Mouse (Mus musculus): Measurements from ENCODE around the gene Washc2. TPM values are rescaled to one million over a fixed set of nuclear protein-coding genes. Genes with fewer than 3 reads are reported as not detected.

The Washc2 gene
- polyA plus RNA-seq, 1 experiment from 2014 or later: 52.7 TPM

Other genes with a start within 250 kb of the Washc2 start
- gene Plxnd1, start 213.0 kb upstream of the Washc2 start, polyA plus RNA-seq (2016; fragmentation: Nextera tagmentation; extraction: Ambion mirVana): 27.9 and 30.9 TPM in 2 replicates
- gene Tmcc1, start 14.6 kb upstream of the Washc2 start, polyA plus RNA-seq (2016; fragmentation: Nextera tagmentation; extraction: Ambion mirVana): 13.9 and 14.3 TPM in 2 replicates
- 4.7 and 6.3 TPM in 2 replicates for gene Zfand4, start 56.2 kb downstream of the Washc2 start, polyA plus RNA-seq (2016; fragmentation: Nextera tagmentation; extraction: Ambion mirVana)
- 19.6 and 21.5 TPM in 2 replicates for gene March8, start 130.0 kb downstream of the Washc2 start, polyA plus RNA-seq (2016; fragmentation: Nextera tagmentation; extraction: Ambion mirVana)